Mouse (Mus musculus): ENCODE data around the gene Btbd16.
A peak's percentile ranks its signal among the peaks of the same experiment; 100 is the strongest.

Gene Btbd16

GRCm38 (mm10) chr7:130819624-130820023 lies 45.8 kb downstream of the Btbd16 start:
- DNase-seq = no peak

GRCm38 (mm10) chr7:130823992-130824391 lies 50.1 kb downstream of the Btbd16 start:
- DNase-seq = no peak

GRCm38 (mm10) chr7:130826343-130826742 lies 52.5 kb downstream of the Btbd16 start:
- DNase-seq = no peak

- peak; percentile 78 to 84 for DNase-seq
These were observed 53.6 kb downstream of the Btbd16 start for GRCm38 (mm10) chr7:130827431-130827830.

- no peak for DNase-seq
These were observed 54.1 kb downstream of the Btbd16 start for GRCm38 (mm10) chr7:130827844-130828403.

GRCm38 (mm10) chr7:130828475-130828874 lies 54.6 kb downstream of the Btbd16 start:
- no peak for DNase-seq

- no peak for DNase-seq
These were observed 57.7 kb downstream of the Btbd16 start for GRCm38 (mm10) chr7:130831586-130831985.

GRCm38 (mm10) chr7:130834299-130834698 lies 60.4 kb downstream of the Btbd16 start:
- peak; percentile 74 to 78 for DNase-seq

GRCm38 (mm10) chr7:130834958-130835861 lies 61.3 kb downstream of the Btbd16 start:
- peak; percentile 79 to 80 for DNase-seq

- DNase-seq = peak in 1 of 2 experiments; percentile 36
These were observed 62.2 kb downstream of the Btbd16 start for GRCm38 (mm10) chr7:130836066-130836465.

GRCm38 (mm10) chr7:130837941-130838657 lies 64.2 kb downstream of the Btbd16 start:
- DNase-seq = peak; percentile 95

- no peak for DNase-seq
These were observed 64.8 kb downstream of the Btbd16 start for GRCm38 (mm10) chr7:130838658-130839025.

- no peak for DNase-seq
These were observed 65.7 kb downstream of the Btbd16 start for GRCm38 (mm10) chr7:130839380-130840100.

GRCm38 (mm10) chr7:130847164-130847718 lies 73.4 kb downstream of the Btbd16 start:
- no peak for DNase-seq

GRCm38 (mm10) chr7:130854684-130855292 lies 80.9 kb downstream of the Btbd16 start:
- no peak for DNase-seq

GRCm38 (mm10) chr7:130855681-130856080 lies 81.8 kb downstream of the Btbd16 start:
- DNase-seq = peak; percentile 72 to 73

GRCm38 (mm10) chr7:130857973-130858372 lies 84.1 kb downstream of the Btbd16 start:
- no peak for DNase-seq

- DNase-seq = no peak
These were observed 86.1 kb downstream of the Btbd16 start for GRCm38 (mm10) chr7:130859926-130860325.

GRCm38 (mm10) chr7:130860721-130861142 lies 86.9 kb downstream of the Btbd16 start:
- DNase-seq = peak; percentile 69 to 81

- peak; percentile 48 to 52 for DNase-seq
These were observed 88.6 kb downstream of the Btbd16 start for GRCm38 (mm10) chr7:130862501-130862900.

- DNase-seq = peak; percentile 33 to 37
These were observed 90.8 kb downstream of the Btbd16 start for GRCm38 (mm10) chr7:130864711-130865110.

All from cerebellum, postnatal 10 days (tissue).